39 mouse cellular contexts compared by ENCODE assay signal in the genomic region with DNA sequence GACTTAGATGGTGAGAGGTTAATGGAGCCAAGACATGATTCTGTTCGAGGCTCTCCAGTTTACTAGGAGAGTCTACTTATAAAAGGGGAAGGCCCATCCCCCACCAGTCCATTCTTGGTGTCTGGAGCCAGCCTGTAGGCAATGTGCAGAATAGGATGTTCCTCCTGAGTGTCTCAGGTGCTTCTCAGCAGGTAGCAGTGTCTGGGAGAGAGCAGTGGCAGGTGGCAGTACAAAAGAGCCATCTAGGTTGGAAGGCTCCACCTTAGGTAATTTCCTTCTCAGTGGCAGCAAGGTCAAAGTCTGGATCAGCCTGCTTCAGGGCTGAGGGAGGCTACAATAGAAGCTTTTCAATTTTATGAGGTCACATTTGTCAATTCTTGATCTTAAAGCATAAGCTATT. TPM values are rescaled to one million over a fixed set of nuclear protein-coding genes. Genes with fewer than 3 reads are reported as not detected.
"Had no signal": no experiment of that assay in that cellular context is flagged by ENCODE, and none has a peak within 500 bp of the region (broad histone marks: within the 10 kb centered on the region; RNA-seq: fewer than 3 reads in every experiment).

No protein-coding gene starts in this region.

RNA-seq across cellular contexts. Expression of gene A630010A05Rik, which starts 4.9 kb away (rescaled TPM):
- total RNA-seq: left cerebral cortex, postnatal 10 days; left cerebral cortex, postnatal 14 days; left cerebral cortex, postnatal 25 days; left cerebral cortex, postnatal 36 days; left cerebral cortex, postnatal 4 days; liver, adult 2 months; megakaryocyte progenitor cell, adult 5-6 weeks; megakaryocyte, adult 5-6 weeks; megakaryocyte-erythroid progenitor cell, adult 5-6 weeks; monocyte, adult 5-6 weeks had no signal
- polyA plus RNA-seq: limb, embryonic 10.5 days; limb, embryonic 11.5 days; limb, embryonic 12.5 days; limb, embryonic 13.5 days; limb, embryonic 14.5 days; limb, embryonic 15.5 days; liver, adult 2 months; liver, embryonic 11.5 days; liver, embryonic 12.5 days; liver, embryonic 13.5 days; liver, embryonic 14.5 days; liver, embryonic 15.5 days; liver, embryonic 16.5 days; liver, postnatal 0 days; lung, embryonic 14.5 days; lung, embryonic 15.5 days; lung, embryonic 16.5 days; lung, postnatal 0 days; macrophage; midbrain, embryonic 10.5 days; midbrain, embryonic 11.5 days; midbrain, embryonic 12.5 days; midbrain, embryonic 13.5 days; midbrain, embryonic 14.5 days; midbrain, embryonic 15.5 days; midbrain, embryonic 16.5 days; midbrain, postnatal 0 days; myocyte; neural tube, embryonic 11.5 days; neural tube, embryonic 12.5 days had no signal
